Mouse (Mus musculus) lung, postnatal 0 days (tissue): ENCODE data around the gene Nudc. TPM values are rescaled to one million over a fixed set of nuclear protein-coding genes. Genes with fewer than 3 reads are reported as not detected.

Source experiments
- ATAC-seq: fragments of 200-750 bp; cut with Nextera tagmentation; 2 replicates; pipeline ENCODE4 v1.8.0; 2017; ENCODE audit warnings: moderate library complexity
- DNase-seq: peaks from one replicate; pipeline ENCODE4 v3.0.0-alpha.2; 2016; ENCODE audit warnings: low spot score
- H3K27ac ChIP-seq: fragments of 300-500 bp; sonication (generic); 2 replicates; pipeline ENCODE4 v1.5.1; 2014; ENCODE audit warnings: antibody characterized with exemption, mild to moderate bottlenecking, low read length, mixed read lengths
- H3K27me3 ChIP-seq: fragments of 300-500 bp; sonication (generic); replicated peaks from 2 replicates; pipeline ENCODE4 v1.6.1; 2014; ENCODE audit warnings: low read length, mixed read lengths; ENCODE audit not compliant: insufficient read depth
- H3K36me3 ChIP-seq: fragments of 300-500 bp; sonication (generic); 2 replicates; pipeline ENCODE4 v1.6.1; 2014; ENCODE audit warnings: low read length, mixed read lengths; ENCODE audit not compliant: insufficient read depth
- H3K4me1 ChIP-seq: fragments of 300-500 bp; sonication (generic); 2 replicates; pipeline ENCODE4 v1.6.1; 2014; ENCODE audit warnings: antibody characterized with exemption, low read depth, low read length, mixed read lengths; ENCODE audit not compliant: insufficient read depth
- H3K4me2 ChIP-seq: fragments of 300-500 bp; sonication (generic); replicated peaks from 2 replicates; pipeline ENCODE4 v1.6.1; 2014; ENCODE audit warnings: low read depth, mild to moderate bottlenecking, low read length, moderate library complexity, mixed read lengths
- H3K4me3 ChIP-seq: fragments of 300-500 bp; sonication (generic); 2 replicates; pipeline ENCODE4 v1.5.1; 2014; ENCODE audit warnings: low read depth, low read length
- H3K9ac ChIP-seq: fragments of 300-500 bp; sonication (generic); replicated peaks from 2 replicates; pipeline ENCODE4 v1.6.1; 2014; ENCODE audit warnings: low read depth, mild to moderate bottlenecking
- H3K9me3 ChIP-seq: fragments of 300-500 bp; sonication (generic); 2 replicates; pipeline ENCODE4 v1.6.1; 2016; ENCODE audit warnings: low read length, mixed read lengths
- CTCF ChIP-seq: IDR thresholded peaks from 2 replicates; pipeline ENCODE4 v1.5.1; 2016; ENCODE audit warnings: antibody characterized with exemption, mild to moderate bottlenecking
- EP300 ChIP-seq: IDR thresholded peaks from 2 replicates; pipeline ENCODE4 v1.6.1; 2016; ENCODE audit warnings: antibody characterized with exemption, mild to moderate bottlenecking, control low read depth
- WGBS: fragments of 180-500 bp; shearing (Covaris S2); extraction: QIAGEN DNeasy Blood & Tissue Kit; methylation state at CpG from one replicate; pipeline ENCODE4 v1.1.7; 2014; 5-methylcytosine and 5-hydroxymethylcytosine counted together
- polyA plus RNA-seq: library from polyadenylated mRNA; unstranded; fragments of >200 nt; fragmentation: Nextera tagmentation; extraction: Ambion mirVana; gene quantifications from 2 replicates; pipeline ENCODE4 v1.2.1, GENCODE M21; 2015

The Nudc gene
- polyA plus RNA-seq, 1 experiment from 2014 or later: 130 TPM

DNA sequence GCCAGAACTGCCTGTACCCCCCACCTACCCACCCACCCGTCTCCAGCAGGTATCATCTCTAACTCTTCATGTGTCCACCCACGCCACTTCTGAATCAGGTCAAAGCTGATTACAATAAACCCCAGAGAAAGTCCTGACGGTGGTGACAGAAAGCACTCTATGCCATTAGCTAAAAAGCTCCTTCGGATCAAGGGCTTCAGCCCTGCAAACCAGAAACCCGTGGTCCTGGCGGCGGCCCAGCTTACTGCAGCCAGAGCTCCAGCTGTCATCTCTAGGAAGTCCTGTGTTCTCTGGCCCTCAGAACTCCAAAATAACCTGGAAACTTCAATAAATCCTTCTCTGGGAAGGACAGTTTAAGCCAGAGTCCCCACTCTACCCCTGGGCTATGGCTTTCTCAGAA is 50.1 kb downstream of the Nudc start:
- ATAC-seq (no peak), DNase-seq (no peak)
- H3K27me3 ChIP-seq: peaks cover 45% of the 10 kb centered on the region
- H3K36me3 ChIP-seq: no peaks in the 10 kb centered on the region
- no peak for TF ChIP-seq EP300
- no peak; the same call in 1 of the 2 replicates for TF ChIP-seq CTCF
- no peak overlapping the region for H3K9ac ChIP-seq
- no peaks in the 10 kb centered on the region for H3K9me3 ChIP-seq
- H3K4me1 ChIP-seq: peaks cover 17% of the 10 kb centered on the region
- 32% methylated on average over 7 of the region's 7 CpGs for WGBS
- H3K4me3 ChIP-seq: no peak overlapping the region
- H3K27ac ChIP-seq: no peak overlapping the region
- H3K4me2 ChIP-seq: no peak overlapping the region

DNA sequence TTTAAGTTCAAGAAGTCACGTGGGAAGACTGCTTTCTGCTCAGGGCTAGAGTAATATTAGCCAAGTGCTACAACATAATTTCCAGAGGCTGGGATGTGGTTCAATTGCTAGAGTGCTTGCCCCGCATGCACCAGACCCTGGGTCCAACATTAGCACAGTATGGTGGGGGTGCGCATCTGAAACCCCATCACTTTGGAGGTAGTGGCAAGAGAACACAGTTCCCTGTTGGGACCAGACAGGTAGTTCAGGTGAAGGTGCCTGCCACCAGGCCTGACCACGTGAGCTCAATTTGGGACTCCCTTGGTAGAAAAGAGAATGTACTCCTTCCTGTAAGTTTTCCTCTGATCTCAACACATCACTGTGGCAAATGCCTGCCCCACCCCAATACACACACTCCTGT is 50.9 kb downstream of the Nudc start:
- Histone ChIP-seq H3K9ac (no peak overlapping the region), H3K4me3 (no peak overlapping the region), H3K36me3 (no peaks in the 10 kb centered on the region), H3K27ac (no peak overlapping the region), H3K4me2 (no peak overlapping the region), H3K27me3 (peaks cover 37% of the 10 kb centered on the region), H3K4me1 (peaks cover 17% of the 10 kb centered on the region), H3K9me3 (no peaks in the 10 kb centered on the region)
- DNase-seq (no peak), ATAC-seq (no peak)
- 57% methylated on average over 4 of the region's 4 CpGs for whole genome bisulfite sequencing
- TF ChIP-seq EP300: no peak
- no peak for TF ChIP-seq CTCF

DNA sequence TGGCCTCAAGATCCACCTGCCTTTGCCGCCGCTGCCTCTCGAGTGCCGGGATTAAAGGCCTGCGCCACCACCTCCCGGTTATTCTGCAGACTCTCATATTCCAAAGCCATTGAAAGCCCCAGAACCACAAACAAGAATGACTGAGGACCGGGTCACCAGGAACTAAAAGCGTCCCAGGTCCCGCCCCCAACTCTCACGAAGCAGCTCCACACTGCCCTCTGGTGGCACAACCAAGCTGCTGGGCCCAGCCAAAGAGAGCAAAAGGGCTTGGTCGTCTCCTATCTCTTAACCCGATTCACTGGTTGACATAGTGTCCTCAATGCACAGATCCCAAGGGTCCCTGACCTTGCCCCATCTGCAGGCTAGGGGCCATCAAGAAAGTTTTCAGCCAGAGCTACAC is 51.4 kb downstream of the Nudc start:
- no peaks in the 10 kb centered on the region for H3K9me3 ChIP-seq
- no peak overlapping the region for H3K9ac ChIP-seq
- peak overlapping the region; percentile 54 for H3K4me2 ChIP-seq
- TF ChIP-seq EP300 (peak; percentile 41; the same call in 1 of the 2 replicates), CTCF (peak; percentile 97)
- DNase-seq (peak; percentile 92), ATAC-seq (peak; percentile 57)
- peaks cover 21% of the 10 kb centered on the region for H3K4me1 ChIP-seq
- H3K4me3 ChIP-seq: 0 out of 2 replicates have a peak overlapping the region, but pooled peaks have one; percentile 17
- peaks cover 32% of the 10 kb centered on the region for H3K27me3 ChIP-seq
- H3K27ac ChIP-seq: peak overlapping the region; percentile 84
- H3K36me3 ChIP-seq: no peaks in the 10 kb centered on the region
- 3% methylated on average over 12 of the region's 12 CpGs for WGBS

DNA sequence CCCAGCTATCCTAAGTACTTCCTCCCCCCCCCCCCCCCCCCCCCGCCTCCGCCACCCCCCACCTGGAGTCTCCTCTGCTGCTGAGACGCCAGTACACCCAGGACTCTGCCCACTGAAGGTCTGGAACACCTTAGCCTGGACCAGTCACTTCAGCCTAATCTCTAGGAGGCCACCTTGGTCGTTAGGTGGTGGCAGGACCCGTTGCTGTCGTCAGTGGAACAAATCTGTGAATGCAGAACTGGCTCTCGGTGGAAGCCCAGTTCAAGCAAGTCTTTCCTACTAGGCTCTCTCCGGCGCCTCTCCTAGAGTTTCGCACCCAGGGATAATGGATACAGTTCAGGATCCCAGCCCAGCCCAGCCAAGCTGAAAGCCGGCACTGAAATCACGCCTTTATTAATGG is 51.9 kb downstream of the Nudc start:
- 0 out of 2 replicates have a peak overlapping the region, but pooled peaks have one; percentile 17 for H3K4me3 ChIP-seq
- ATAC-seq: peak; percentile 39
- 12% methylated on average over 10 of the region's 12 CpGs for WGBS
- peaks cover 27% of the 10 kb centered on the region for H3K27me3 ChIP-seq
- no peaks in the 10 kb centered on the region for H3K9me3 ChIP-seq
- peak; percentile 59 for DNase-seq
- no peaks in the 10 kb centered on the region for H3K36me3 ChIP-seq
- H3K9ac ChIP-seq: no peak overlapping the region
- H3K4me2 ChIP-seq: peak overlapping the region; percentile 54
- peak overlapping the region; percentile 84 for H3K27ac ChIP-seq
- TF ChIP-seq EP300 (no peak), CTCF (no peak)
- peaks cover 23% of the 10 kb centered on the region for H3K4me1 ChIP-seq

DNA sequence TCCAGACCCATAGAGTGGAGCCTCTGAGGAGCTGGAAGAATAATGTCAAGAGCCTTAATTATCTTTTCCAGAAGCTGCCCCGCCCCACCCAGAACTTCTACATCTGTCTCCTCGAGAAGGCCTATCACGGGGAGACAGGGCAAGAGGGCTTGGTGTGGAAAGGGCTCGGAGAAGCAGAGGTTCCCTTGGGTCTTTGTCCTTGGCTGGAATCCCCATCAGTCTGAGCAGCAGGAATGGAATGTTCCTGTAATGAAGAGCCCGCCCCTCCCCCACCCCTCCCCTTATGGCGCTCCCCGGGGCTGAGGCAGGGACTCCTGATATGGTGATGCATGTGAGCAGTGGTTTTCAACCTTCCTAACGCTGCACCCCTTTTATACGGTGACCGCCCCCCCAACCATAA is 54.0 kb downstream of the Nudc start:
- 28% methylated on average over 10 of the region's 10 CpGs for WGBS
- Histone ChIP-seq H3K4me1 (peaks cover 9% of the 10 kb centered on the region; the same call in 1 of the 2 replicates), H3K4me3 (no peak overlapping the region), H3K4me2 (no peak overlapping the region), H3K9ac (no peak overlapping the region), H3K27me3 (peaks cover 7% of the 10 kb centered on the region), H3K36me3 (no peaks in the 10 kb centered on the region), H3K9me3 (no peaks in the 10 kb centered on the region), H3K27ac (peak overlapping the region; percentile 49; the same call in 1 of the 2 replicates)
- ATAC-seq (peak; percentile 61), DNase-seq (peak; percentile 75)
- no peak for TF ChIP-seq CTCF
- peak; percentile 86 for TF ChIP-seq EP300

DNA sequence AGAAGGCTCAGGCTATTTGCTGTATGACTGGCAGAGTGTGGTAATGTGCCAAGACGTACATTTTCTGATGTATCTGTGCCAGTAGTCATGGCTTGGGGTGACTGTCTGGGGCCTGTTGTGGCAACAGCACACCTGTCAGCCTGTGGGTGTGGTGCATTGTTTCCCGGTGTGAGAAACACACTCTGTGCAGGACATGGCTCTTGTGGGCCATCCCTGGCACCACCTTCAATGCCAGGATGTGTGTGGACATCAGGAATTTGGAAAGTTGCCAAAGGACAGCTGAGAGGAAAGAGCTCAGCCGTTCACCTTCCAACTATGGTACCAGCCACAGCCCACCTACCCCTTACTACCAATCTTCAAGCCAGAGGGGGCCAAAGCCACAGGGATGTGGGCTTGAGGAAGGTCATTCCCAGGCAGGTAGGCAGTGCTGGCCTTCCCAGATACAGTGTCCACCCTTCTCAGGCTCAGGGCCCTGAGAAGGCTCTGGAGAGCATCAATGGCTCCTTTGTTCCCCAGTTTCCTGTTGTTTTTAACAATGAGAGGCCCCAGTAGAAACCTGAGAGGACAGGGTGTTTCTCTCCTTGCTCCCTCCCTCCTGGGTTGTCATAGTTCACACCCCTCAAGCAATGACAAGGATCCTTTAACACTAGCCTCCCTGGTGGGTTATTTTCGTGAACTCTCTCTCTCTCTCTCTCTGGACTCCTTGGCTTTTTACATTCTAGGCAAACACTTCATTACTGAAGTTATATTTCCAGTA is 56.1 kb downstream of the Nudc start:
- ATAC-seq: peak; percentile 33
- Histone ChIP-seq H3K27me3 (no peaks in the 10 kb centered on the region), H3K9me3 (no peaks in the 10 kb centered on the region), H3K36me3 (no peaks in the 10 kb centered on the region), H3K27ac (peak overlapping the region; percentile 86), H3K4me1 (peaks cover 9% of the 10 kb centered on the region; the same call in 1 of the 2 replicates), H3K9ac (no peak overlapping the region), H3K4me3 (no peak overlapping the region), H3K4me2 (no peak overlapping the region)
- DNase-seq: peak; percentile 64
- WGBS: 30% methylated on average over 4 of the region's 4 CpGs
- TF ChIP-seq CTCF (no peak; the same call in 1 of the 2 replicates), EP300 (peak; percentile 54)
